Mouse (Mus musculus): ENCODE results near the gene Ccdc142.

- TF ChIP-seq CTCF (IDR thresholded peaks at IDR 0.05; ENCODE audit: insufficient read depth, low read length) (no peak), POLR2A (IDR thresholded peaks at IDR 0.05; ENCODE audit: borderline replicate concordance, extremely low read depth, low read depth, low read length) (peak; percentile 67; the same call in 1 of the 2 replicates)
Measured at GRCm38 (mm10) chr6:83135571-83136161, 34.3 kb downstream of the Ccdc142 start.

All from lung, adult 2 months (tissue).